Mouse (Mus musculus): ENCODE measurements around the gene Meiob.

The Meiob gene

GRCm38 (mm10) chr17:24821351-24822280, 17.5 kb downstream of the Meiob start:
- no peak for DNase-seq (ENCODE audit: low spot score)

GRCm38 (mm10) chr17:24839842-24840241, 35.8 kb downstream of the Meiob start, which contains the start of gene Hagh:
Gene Hagh (plus strand): TSS chr17:24840143.
- no peak for DNase-seq (ENCODE audit: low spot score)

- no peak for DNase-seq (ENCODE audit: low spot score)
Observed at GRCm38 (mm10) chr17:24840341-24840740, 36.3 kb downstream of the Meiob start.

DNA sequence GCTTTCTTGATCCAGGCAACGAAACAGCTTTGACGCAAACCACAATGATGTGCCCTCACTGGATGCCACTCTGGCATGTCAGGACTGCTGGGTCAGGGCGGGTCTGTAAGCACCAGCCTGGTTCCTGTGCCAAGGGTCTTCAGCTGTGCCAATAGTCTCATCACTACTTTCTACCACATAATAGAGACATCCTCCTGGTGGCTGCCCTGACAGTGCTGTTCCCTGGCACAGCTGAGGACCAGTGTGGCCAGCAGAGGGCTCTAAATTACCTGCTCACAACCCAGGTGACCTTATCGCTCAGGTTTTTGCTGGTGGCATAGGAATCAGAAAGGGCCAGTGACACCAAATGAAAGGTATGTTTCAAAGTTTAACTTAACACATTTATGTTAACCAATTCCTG, 37.0 kb downstream of the Meiob start:
- no peak for DNase-seq (ENCODE audit: low spot score)

DNA sequence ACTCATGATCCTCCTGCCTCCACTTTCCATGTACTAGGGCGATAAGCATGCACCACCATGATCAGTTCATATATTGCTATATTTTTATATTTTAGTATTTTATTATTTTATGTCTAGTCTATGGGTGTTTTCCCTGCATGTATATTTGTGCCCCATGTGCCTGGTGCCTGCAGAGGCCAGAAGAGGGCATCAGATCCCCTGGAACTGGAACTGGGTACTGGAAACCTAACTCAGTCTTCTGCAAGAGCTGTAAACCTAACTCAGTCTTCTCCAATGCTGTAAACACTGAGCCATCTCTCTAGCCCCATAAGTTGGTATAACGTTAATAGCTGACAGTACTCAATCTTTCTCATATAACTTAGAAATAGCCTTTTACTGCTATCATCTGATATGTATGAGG, 38.5 kb downstream of the Meiob start:
- no peak for DNase-seq (ENCODE audit: low spot score)

GRCm38 (mm10) chr17:24844525-24844924, 40.4 kb downstream of the Meiob start:
- DNase-seq (ENCODE audit: low spot score) = no peak

GRCm38 (mm10) chr17:24847386-24847785, 43.3 kb downstream of the Meiob start:
- no peak for DNase-seq (ENCODE audit: low spot score)

- no peak for DNase-seq (ENCODE audit: low spot score)
Observed at GRCm38 (mm10) chr17:24848600-24849031, 44.5 kb downstream of the Meiob start.

GRCm38 (mm10) chr17:24849733-24850064, 45.6 kb downstream of the Meiob start:
- no peak for DNase-seq (ENCODE audit: low spot score)

- DNase-seq (ENCODE audit: low spot score) = peak; percentile 75
Observed at GRCm38 (mm10) chr17:24850065-24850772, 46.1 kb downstream of the Meiob start, which contains the start of gene Fahd1. Gene Fahd1 (minus strand): TSS chr17:24850364.

- no peak for DNase-seq (ENCODE audit: low spot score)
Observed at GRCm38 (mm10) chr17:24850773-24851127, 46.7 kb downstream of the Meiob start.

DNA sequence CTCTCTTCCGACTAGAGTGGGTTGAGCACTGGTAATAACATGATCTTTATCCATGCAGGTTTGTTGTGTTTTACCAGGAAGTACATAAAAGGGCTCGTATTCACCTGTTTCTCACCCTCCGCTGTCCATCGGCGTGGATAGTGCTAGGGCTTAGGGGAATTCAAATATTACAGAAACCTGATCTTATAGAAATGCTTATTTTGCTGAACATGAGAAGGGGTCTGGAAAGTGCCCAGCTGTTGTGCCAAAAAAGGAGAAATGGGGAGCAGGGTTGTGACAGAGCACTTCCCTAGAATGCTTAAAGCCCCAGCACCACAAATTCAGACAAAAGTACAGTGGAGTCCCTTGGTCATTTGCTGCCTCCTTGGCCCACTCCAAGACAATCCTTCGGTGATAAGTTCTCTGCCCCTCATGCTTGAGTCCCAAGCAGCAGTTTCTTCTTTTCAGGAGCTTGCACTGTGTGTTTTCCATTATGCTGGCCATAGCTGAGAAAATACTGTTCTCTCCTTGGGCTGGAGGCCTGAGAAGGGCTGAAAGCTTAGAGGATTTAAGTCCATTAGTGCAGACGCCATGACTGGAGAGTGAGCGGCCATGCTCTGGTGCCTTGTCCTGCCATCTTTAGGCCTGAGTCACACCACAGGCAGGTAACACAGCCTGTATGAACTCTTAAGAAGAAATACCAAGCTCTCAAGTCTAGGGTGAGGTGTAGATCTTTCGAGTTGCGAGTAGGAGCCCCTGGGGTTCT, 47.5 kb downstream of the Meiob start:
- no peak for DNase-seq (ENCODE audit: low spot score)

GRCm38 (mm10) chr17:24855838-24856464, 51.9 kb downstream of the Meiob start:
- DNase-seq (ENCODE audit: low spot score) = no peak

DNA sequence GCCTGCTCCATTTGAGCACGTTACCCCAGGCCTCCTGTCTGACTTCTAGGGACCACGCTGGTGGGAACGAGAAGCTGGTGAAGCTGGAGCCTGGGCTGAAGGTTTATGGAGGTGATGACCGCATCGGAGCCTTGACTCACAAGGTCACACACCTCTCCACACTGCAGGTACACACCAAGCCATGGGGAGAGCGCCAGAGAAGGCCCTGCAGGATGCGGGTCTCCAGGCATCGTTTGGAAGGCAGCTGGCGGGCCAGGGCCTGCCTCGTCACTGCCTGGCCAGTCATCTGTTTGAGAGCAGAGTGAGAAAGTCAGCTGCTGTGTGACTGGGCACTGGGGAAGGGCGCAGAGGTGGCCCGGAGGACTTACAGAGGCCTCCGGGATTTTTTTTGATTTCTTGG, 52.5 kb downstream of the Meiob start:
- DNase-seq (ENCODE audit: low spot score) = no peak

GRCm38 (mm10) chr17:24857831-24858470, 53.9 kb downstream of the Meiob start:
- no peak for DNase-seq (ENCODE audit: low spot score)

DNA sequence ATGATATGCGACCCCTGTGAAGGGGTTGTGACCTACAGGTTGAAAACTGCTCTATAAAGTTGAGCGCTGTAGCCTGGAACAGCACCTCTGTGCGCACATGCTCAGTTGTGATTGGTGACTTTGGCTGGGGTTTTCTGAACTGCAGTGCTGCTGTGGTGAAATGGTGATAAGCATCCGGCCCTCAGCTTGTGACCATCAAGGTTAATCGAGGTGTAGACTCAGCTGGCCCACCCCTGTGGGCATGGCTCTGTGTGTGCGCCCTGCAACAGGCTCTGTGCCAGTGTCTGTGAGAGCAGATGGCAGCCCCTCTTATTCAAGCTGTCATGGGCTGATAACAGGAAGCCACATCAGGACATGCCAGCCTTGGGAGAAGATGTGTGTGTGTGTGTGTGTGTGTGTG, 54.9 kb downstream of the Meiob start:
- DNase-seq (ENCODE audit: low spot score) = no peak

DNA sequence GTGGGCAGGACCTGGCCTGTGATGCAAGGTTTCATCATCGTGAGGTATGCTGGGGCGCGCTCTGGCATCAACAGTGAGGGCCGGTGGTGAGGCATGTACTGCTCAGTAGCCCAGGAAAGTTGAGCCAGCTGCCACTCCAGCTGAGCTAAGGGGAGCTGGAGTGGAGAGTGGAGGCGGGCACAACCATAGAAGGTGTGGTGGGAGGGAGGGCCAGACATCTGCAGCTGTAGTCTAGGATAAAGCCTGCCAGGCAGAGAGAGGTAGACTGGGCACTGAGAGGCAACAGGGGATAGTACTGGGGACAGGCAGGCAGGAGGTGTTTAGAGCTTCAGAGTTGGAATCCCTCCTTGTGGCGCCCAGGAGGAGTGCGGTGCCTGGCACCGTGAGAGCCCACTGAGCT, 56.0 kb downstream of the Meiob start:
- no peak for DNase-seq (ENCODE audit: low spot score)

- DNase-seq (ENCODE audit: low spot score) = no peak
Observed at GRCm38 (mm10) chr17:24861785-24862184, 57.7 kb downstream of the Meiob start.

GRCm38 (mm10) chr17:24865776-24866175, 61.7 kb downstream of the Meiob start, which contains the start of gene Igfals:
Gene Igfals (plus strand): TSS chr17:24865997.
- no peak for DNase-seq (ENCODE audit: low spot score)

DNA sequence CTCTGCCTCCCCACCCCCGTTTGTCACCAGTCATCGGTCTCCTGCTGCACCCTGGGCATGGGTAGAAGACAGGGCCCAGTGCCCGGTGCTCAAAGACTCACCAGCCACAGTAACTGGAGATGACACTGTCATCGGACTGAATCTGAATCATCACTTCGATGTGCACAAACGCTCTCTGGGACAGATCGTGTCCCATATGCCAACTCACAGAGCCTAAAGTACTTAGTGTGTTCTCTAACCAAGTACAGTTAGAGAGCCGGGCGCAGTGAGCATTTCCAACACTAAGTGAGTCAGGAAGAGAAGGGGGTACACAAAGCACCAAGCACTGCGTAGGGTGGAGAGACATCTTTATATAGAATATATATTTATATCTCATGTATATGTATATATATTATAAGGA, 63.8 kb downstream of the Meiob start:
- no peak for DNase-seq (ENCODE audit: low spot score)

DNA sequence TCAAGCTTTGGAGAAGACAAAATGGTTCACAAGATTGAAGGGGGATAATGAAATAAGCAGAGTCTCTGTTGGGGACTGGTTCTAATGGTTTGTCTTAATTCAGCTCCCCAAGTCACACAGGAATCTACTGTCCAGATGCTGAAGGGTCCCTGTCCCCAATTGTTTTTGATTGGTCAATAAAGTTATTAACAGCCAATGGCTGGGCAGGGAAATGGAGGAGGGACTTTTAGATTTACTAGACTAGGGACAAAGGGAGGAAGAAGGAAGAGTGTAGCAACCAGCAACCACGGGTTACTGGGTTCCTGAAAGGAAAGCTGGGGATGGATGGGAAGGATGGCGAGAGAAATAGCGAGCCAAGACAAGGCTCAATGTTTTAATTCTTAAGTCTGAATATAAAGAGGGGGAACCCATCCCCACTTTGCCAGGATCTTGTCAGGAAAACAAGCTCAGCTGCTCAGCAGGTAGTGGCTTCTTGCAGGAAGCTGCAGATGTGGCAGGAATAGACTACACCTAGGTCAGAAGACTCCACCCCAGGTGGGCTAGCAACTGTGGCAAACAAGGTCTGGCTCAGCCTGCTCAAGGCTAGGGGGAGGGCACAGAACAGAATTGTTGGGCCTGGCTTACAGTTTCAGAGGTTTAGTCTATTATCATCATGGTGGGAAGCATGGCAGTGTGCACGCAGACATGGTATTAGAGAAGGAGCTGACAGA, 69.8 kb downstream of the Meiob start:
- DNase-seq (ENCODE audit: low spot score) = no peak
